Mouse (Mus musculus): ENCODE results near the gene Frmpd3. TPM values are rescaled to one million over a fixed set of nuclear protein-coding genes. Genes with fewer than 3 reads are reported as not detected.

Gene Frmpd3
- total and polyA plus RNA-seq, 3 experiments = not detected

GRCm38 (mm10) chrX:140342393-140343163, 515 bp downstream of the Frmpd3 start:
- H3K9me3 ChIP-seq (replicated peaks; ENCODE audit: insufficient read depth, low read length) = no peaks in the 10 kb centered on the region
- no peak overlapping the region for H3K4me3 ChIP-seq (ENCODE audit: control insufficient read depth in 1 of 2, insufficient read depth in 1 of 2, low read depth in 2 of 2, low read length in 2 of 2)
- H3K4me1 ChIP-seq (ENCODE audit: control insufficient read depth in 1 of 2, insufficient read depth in 2 of 2, low read length in 2 of 2) = no peaks in the 10 kb centered on the region
- no peaks in the 10 kb centered on the region for H3K36me3 ChIP-seq (ENCODE audit: control insufficient read depth in 1 of 2, insufficient read depth in 2 of 2, low read length in 2 of 2)
- TF ChIP-seq BHLHE40 (IDR thresholded peaks at IDR 0.05; ENCODE audit: borderline replicate concordance, low read depth, low read length) = no peak
- TF ChIP-seq USF2 (IDR thresholded peaks at IDR 0.05; ENCODE audit: borderline replicate concordance in 1 of 2, insufficient read depth in 1 of 2, low read depth in 1 of 2, low read length in 2 of 2) = no peak
- no peak for TF ChIP-seq GATA1 (IDR thresholded peaks at IDR 0.05; ENCODE audit: low read depth, low read length)
- TF ChIP-seq ZC3H11A (IDR thresholded peaks at IDR 0.05; ENCODE audit: low read depth, low read length) = no peak
- no peak for TF ChIP-seq SIN3A (IDR thresholded peaks at IDR 0.05; ENCODE audit: low read length)
- TF ChIP-seq GABPA (IDR thresholded peaks at IDR 0.05; ENCODE audit: low read depth, low read length) = no peak
- no peak for TF ChIP-seq MAX (IDR thresholded peaks at IDR 0.05; ENCODE audit: low read length)
- TF ChIP-seq MAZ (IDR thresholded peaks at IDR 0.05; ENCODE audit: low read depth, low read length) = no peak
- no peak for TF ChIP-seq NRF1 (IDR thresholded peaks at IDR 0.05; ENCODE audit: insufficient read depth, low read depth, low read length, poor library complexity, severe bottlenecking)
- TF ChIP-seq MEF2A (IDR thresholded peaks at IDR 0.05; ENCODE audit: extremely low read depth, insufficient replicate concordance, low read depth, low read length, poor library complexity, severe bottlenecking) = no peak
- no peak for TF ChIP-seq RCOR1 (IDR thresholded peaks at IDR 0.05; ENCODE audit: low read depth, low read length)
- TF ChIP-seq KAT2A (conservative IDR thresholded peaks at IDR 0.05; ENCODE audit: low read depth, low read length) = no peak
- no peak for TF ChIP-seq ZKSCAN1 (IDR thresholded peaks at IDR 0.05; ENCODE audit: low read depth, low read length)
- TF ChIP-seq UBTF (IDR thresholded peaks at IDR 0.05; ENCODE audit: borderline replicate concordance, insufficient read depth, low read depth, low read length) = no peak
- TF ChIP-seq TCF12 (IDR thresholded peaks at IDR 0.05; ENCODE audit: low read depth, low read length) = no peak
- TF ChIP-seq ELF1 (IDR thresholded peaks at IDR 0.05; ENCODE audit: low read depth, low read length) = no peak
- TF ChIP-seq TBP (IDR thresholded peaks at IDR 0.05; ENCODE audit: low read depth, low read length) = no peak
- TF ChIP-seq EP300 (IDR thresholded peaks at IDR 0.05; ENCODE audit: low read depth in 1 of 2, low read length in 2 of 2) = no peak
- H3K27me3 ChIP-seq (ENCODE audit: control insufficient read depth in 1 of 2, insufficient read depth in 2 of 2, low read length in 2 of 2) = peaks cover 11 to 14% of the 10 kb centered on the region in 2 experiments
- H3K79me2 ChIP-seq (ENCODE audit: control insufficient read depth, insufficient read depth, low read length, poor library complexity) = no peaks in the 10 kb centered on the region
- H3K27ac ChIP-seq (ENCODE audit: control insufficient read depth, low read depth, low read length) = no peak overlapping the region
- DNase-seq (ENCODE audit: low read depth, low spot score) = no peak
- no peak overlapping the region for H3K9ac ChIP-seq (ENCODE audit: control insufficient read depth, low read depth, low read length, poor library complexity, severe bottlenecking)

GRCm38 (mm10) chrX:140375628-140376027, 33.6 kb downstream of the Frmpd3 start:
- Histone ChIP-seq H3K9me3 (replicated peaks; ENCODE audit: insufficient read depth, low read length) (no peaks in the 10 kb centered on the region), H3K27ac (ENCODE audit: control insufficient read depth, low read depth, low read length) (no peak overlapping the region), H3K4me3 (ENCODE audit: control insufficient read depth in 1 of 2, insufficient read depth in 1 of 2, low read depth in 2 of 2, low read length in 2 of 2) (no peak overlapping the region), H3K79me2 (ENCODE audit: control insufficient read depth, insufficient read depth, low read length, poor library complexity) (no peaks in the 10 kb centered on the region), H3K27me3 (ENCODE audit: control insufficient read depth in 1 of 2, insufficient read depth in 2 of 2, low read length in 2 of 2) (peaks cover 7 to 14% of the 10 kb centered on the region in 2 experiments), H3K36me3 (ENCODE audit: control insufficient read depth in 1 of 2, insufficient read depth in 2 of 2, low read length in 2 of 2) (no peaks in the 10 kb centered on the region), H3K4me1 (ENCODE audit: control insufficient read depth in 1 of 2, insufficient read depth in 2 of 2, low read length in 2 of 2) (no peaks in the 10 kb centered on the region), H3K9ac (ENCODE audit: control insufficient read depth, low read depth, low read length, poor library complexity, severe bottlenecking) (no peak overlapping the region)
- no peak for DNase-seq (ENCODE audit: low read depth, low spot score)
- TF ChIP-seq EP300 (IDR thresholded peaks at IDR 0.05; ENCODE audit: low read depth in 1 of 2, low read length in 2 of 2) (no peak), MAX (IDR thresholded peaks at IDR 0.05; ENCODE audit: low read length) (no peak), ETS1 (IDR thresholded peaks at IDR 0.05; ENCODE audit: low read depth, low read length) (no peak), GABPA (IDR thresholded peaks at IDR 0.05; ENCODE audit: low read depth, low read length) (no peak), TCF12 (IDR thresholded peaks at IDR 0.05; ENCODE audit: low read depth, low read length) (no peak), TAL1 (IDR thresholded peaks at IDR 0.05; ENCODE audit: low read length) (no peak), SMC3 (IDR thresholded peaks at IDR 0.05; ENCODE audit: low read depth, low read length) (no peak), POLR2A (IDR thresholded peaks at IDR 0.05; ENCODE audit: control insufficient read depth in 1 of 2, insufficient read depth in 1 of 2, low read depth in 1 of 2, low read length in 2 of 2, poor library complexity in 1 of 2) (no peak)
